Mouse (Mus musculus) neural tube, embryonic 10.5 days (tissue): ENCODE measurements at regions not wholly inside any gene's neighbourhood (a gene's known extent, or its start where the extent isn't known, plus 50 kb on each side); places are given as distances from the start of the nearest gene placed in this dataset.

Experiments
- DNase-seq: peaks from one replicate; pipeline ENCODE4 v3.0.0-alpha.2; 2017; ENCODE audit warnings: low spot score; ENCODE audit errors: extremely low spot score

GRCm38 (mm10) chr7:117259674-117260294 is 121.0 kb upstream of the Xylt1 start:
- DNase-seq, result no peak

GRCm38 (mm10) chr7:117260596-117260995 is 120.2 kb upstream of the Xylt1 start:
- DNase-seq, result no peak

- DNase-seq, result no peak
These were observed 117.7 kb upstream of the Xylt1 start for GRCm38 (mm10) chr7:117263126-117263525.

- no peak for DNase-seq
These were observed 116.4 kb upstream of the Xylt1 start for GRCm38 (mm10) chr7:117264341-117264740.

- no peak for DNase-seq
These were observed 112.7 kb upstream of the Xylt1 start for GRCm38 (mm10) chr7:117268096-117268495.

- no peak for DNase-seq
These were observed 111.4 kb upstream of the Xylt1 start for GRCm38 (mm10) chr7:117269263-117269897.

- no peak for DNase-seq
These were observed 102.3 kb upstream of the Xylt1 start for GRCm38 (mm10) chr7:117278388-117278961.

- DNase-seq, result no peak
These were observed 98.6 kb upstream of the Xylt1 start for GRCm38 (mm10) chr7:117282194-117282593.

- DNase-seq, result no peak
These were observed 95.6 kb upstream of the Xylt1 start for GRCm38 (mm10) chr7:117285206-117285605.

- DNase-seq, result no peak
These were observed 94.8 kb upstream of the Xylt1 start for GRCm38 (mm10) chr7:117285985-117286384.

GRCm38 (mm10) chr7:117303705-117304104 is 77.1 kb upstream of the Xylt1 start:
- DNase-seq, result no peak

- no peak for DNase-seq
These were observed 70.1 kb upstream of the Xylt1 start for GRCm38 (mm10) chr7:117310586-117311200.

- no peak for DNase-seq
These were observed 69.5 kb upstream of the Xylt1 start for GRCm38 (mm10) chr7:117311316-117311715.

- DNase-seq, result no peak
These were observed 64.5 kb upstream of the Xylt1 start for GRCm38 (mm10) chr7:117316126-117316805.

GRCm38 (mm10) chr7:117317362-117317761 is 63.4 kb upstream of the Xylt1 start:
- DNase-seq, result no peak

GRCm38 (mm10) chr7:117320552-117320951 is 60.2 kb upstream of the Xylt1 start:
- DNase-seq, result no peak
